Comparison of ENCODE assay signal across 8 mouse cellular contexts in the genomic region with DNA sequence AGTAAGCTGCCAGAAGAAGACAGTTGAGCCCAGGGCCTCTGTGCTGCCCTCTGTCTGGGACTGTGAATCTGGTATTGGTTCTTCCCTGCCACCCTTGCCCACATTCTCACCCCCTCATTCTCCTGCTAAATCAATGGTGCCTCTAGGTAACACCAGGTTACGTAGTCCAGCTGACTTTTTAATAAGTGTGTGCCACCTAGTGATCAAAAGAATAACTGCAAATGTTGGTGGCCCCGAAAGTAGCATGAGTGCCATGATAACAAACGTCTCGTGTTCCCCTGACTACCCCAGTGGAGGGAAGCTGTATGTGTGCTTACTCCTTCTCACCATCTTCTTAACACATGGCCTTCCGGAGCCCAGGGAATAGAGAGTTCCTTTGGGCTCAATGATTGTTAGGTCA.
A peak's percentile ranks its signal among the peaks of the same experiment; 100 is the strongest.
DNase-seq lines count a peak whose midpoint lies in the region; ATAC-seq and TF ChIP-seq lines count a peak whose summit lies in the region.

No protein-coding gene starts in this region.

- intact Hi-C loops in heart, postnatal 36 days (cut with DNase I): no loop called here

- no peaks in the 10 kb centered on the region for H3K4me1 ChIP-seq in limb, embryonic 14.5 days (ENCODE audit: control insufficient read depth, insufficient read depth, low read length)

- no peak overlapping the region for H3K27ac ChIP-seq in limb, embryonic 14.5 days (replicated peaks; ENCODE audit: low read depth, low read length)

- 24% methylated on average over 5 of the region's 5 CpGs for WGBS in limb, embryonic 14.5 days

- no peak overlapping the region for H3K4me2 ChIP-seq in limb, embryonic 14.5 days (replicated peaks; ENCODE audit: low read depth, low read length, severe bottlenecking)

- H3K36me3 ChIP-seq in limb, embryonic 14.5 days (ENCODE audit: control insufficient read depth, insufficient read depth, low read length): no peaks in the 10 kb centered on the region

- peak; percentile 48; the same call in 1 of the 2 replicates for TF ChIP-seq CTCF in brain, embryonic 14.5 days (IDR thresholded peaks at IDR 0.05; ENCODE audit: borderline replicate concordance, extremely low read depth, insufficient read depth, insufficient read length)

- DNase-seq in heart, adult 8-10 months (ENCODE audit: low spot score): peak; percentile 7
- no peak for DNase-seq in heart, postnatal 36 days
- peak; percentile 42 for DNase-seq in CD4-positive helper T cell, adult 2 months (ENCODE audit: low read depth, low spot score)
- peak; percentile 63 for DNase-seq in brain, embryonic 14.5 days (ENCODE audit: low read depth)
- DNase-seq in limb, embryonic 14.5 days (ENCODE audit: low spot score): peak; percentile 60
- DNase-seq in retina, embryonic 14.5 days (ENCODE audit: low spot score): peak; percentile 74
- DNase-seq in urinary bladder, postnatal 25 days (ENCODE audit: low spot score): no peak

- no peaks in the 10 kb centered on the region for H3K9me3 ChIP-seq in limb, embryonic 14.5 days (ENCODE audit: control insufficient read depth, low read length)

- no peak for TF ChIP-seq POLR2A in brain, embryonic 14.5 days (IDR thresholded peaks at IDR 0.05; ENCODE audit: borderline replicate concordance, extremely low read depth, insufficient read depth, insufficient read length, poor library complexity, severe bottlenecking)
- TF ChIP-seq POLR2A in limb, embryonic 14.5 days (IDR thresholded peaks at IDR 0.05; ENCODE audit: borderline replicate concordance, extremely low read depth, insufficient read depth, insufficient read length): no peak

- no peak overlapping the region for H3K9ac ChIP-seq in limb, embryonic 14.5 days (ENCODE audit: low read depth, low read length, severe bottlenecking)

- no peaks in the 10 kb centered on the region for H3K27me3 ChIP-seq in limb, embryonic 14.5 days (ENCODE audit: control insufficient read depth, insufficient read depth, low read length)

- peak; percentile 71 for ATAC-seq in granulocyte monocyte progenitor cell, adult 5-6 weeks (replicated peaks; ENCODE audit: poor library complexity, severe bottlenecking)
- ATAC-seq in limb, embryonic 14.5 days (ENCODE audit: low FRiP score, low read depth): no peak; the same call in 1 of the 2 replicates

- no peak overlapping the region for H3K4me3 ChIP-seq in limb, embryonic 14.5 days (replicated peaks; ENCODE audit: low read length)

Comparison
In these comparisons a context has a peak if more than half of its experiments do, and no peak if none do; other contexts are left out.
1. DNase-seq: peak in heart, adult 8-10 months (single experiment), CD4-positive helper T cell, adult 2 months (single experiment), brain, embryonic 14.5 days (single experiment), limb, embryonic 14.5 days (single experiment) and retina, embryonic 14.5 days (single experiment); none in heart, postnatal 36 days (0 of 2) and urinary bladder, postnatal 25 days (single experiment).